Mouse (Mus musculus): ENCODE measurements around the gene Pdgfc. TPM values are rescaled to one million over a fixed set of nuclear protein-coding genes. Genes with fewer than 3 reads are reported as not detected.

The Pdgfc gene
- polyA plus RNA-seq, 1 experiment from 2014 or later, result 2.2 TPM

GRCm38 (mm10) chr3:81039131-81039653, 3.0 kb downstream of the Pdgfc start:
- no peak overlapping the region for H3K4me2 ChIP-seq (replicated peaks; ENCODE audit: low read depth, low read length)
- no peak overlapping the region for H3K4me3 ChIP-seq (ENCODE audit: low read depth, low read length)
- H3K9ac ChIP-seq (replicated peaks; ENCODE audit: low read depth), result no peak overlapping the region
- no peak overlapping the region for H3K27ac ChIP-seq (ENCODE audit: low read length)
- peaks cover 3% of the 10 kb centered on the region; the same call in 1 of the 2 replicates for H3K4me1 ChIP-seq (ENCODE audit: insufficient read depth, low read depth, low read length)
- 33% methylated on average over 2 of the region's 2 CpGs for WGBS
- no peaks in the 10 kb centered on the region for H3K27me3 ChIP-seq (replicated peaks; ENCODE audit: insufficient read depth, low read length)
- peak; percentile 73 for TF ChIP-seq CTCF (IDR thresholded peaks at IDR 0.05)
- no peak for TF ChIP-seq EP300 (IDR thresholded peaks at IDR 0.05)
- H3K36me3 ChIP-seq (ENCODE audit: insufficient read depth, low read length), result no peaks in the 10 kb centered on the region
- ATAC-seq (peak; percentile 19; the same call in 1 of the 2 replicates), DNase-seq (ENCODE audit: low spot score) (peak; percentile 81)
- H3K9me3 ChIP-seq (ENCODE audit: low read length), result no peaks in the 10 kb centered on the region

GRCm38 (mm10) chr3:81044653-81045343, 8.6 kb downstream of the Pdgfc start:
- 40% methylated on average over 2 of the region's 2 CpGs for WGBS
- H3K27ac ChIP-seq (ENCODE audit: low read length), result no peak overlapping the region
- no peak overlapping the region for H3K4me2 ChIP-seq (replicated peaks; ENCODE audit: low read depth, low read length)
- no peaks in the 10 kb centered on the region for H3K9me3 ChIP-seq (ENCODE audit: low read length)
- DNase-seq (ENCODE audit: low spot score), result peak; percentile 22
- H3K4me3 ChIP-seq (ENCODE audit: low read depth, low read length), result no peak overlapping the region
- no peak for ATAC-seq
- H3K36me3 ChIP-seq (ENCODE audit: insufficient read depth, low read length), result no peaks in the 10 kb centered on the region
- peaks cover 4% of the 10 kb centered on the region; the same call in 1 of the 2 replicates for H3K4me1 ChIP-seq (ENCODE audit: insufficient read depth, low read depth, low read length)
- no peak for TF ChIP-seq CTCF (IDR thresholded peaks at IDR 0.05)
- TF ChIP-seq EP300 (IDR thresholded peaks at IDR 0.05), result no peak
- no peaks in the 10 kb centered on the region for H3K27me3 ChIP-seq (replicated peaks; ENCODE audit: insufficient read depth, low read length)
- H3K9ac ChIP-seq (replicated peaks; ENCODE audit: low read depth), result no peak overlapping the region

GRCm38 (mm10) chr3:81045344-81046050, 9.3 kb downstream of the Pdgfc start:
- Histone ChIP-seq H3K9me3 (ENCODE audit: low read length) (no peaks in the 10 kb centered on the region), H3K4me3 (ENCODE audit: low read depth, low read length) (no peak overlapping the region), H3K4me1 (ENCODE audit: insufficient read depth, low read depth, low read length) (peaks cover 4% of the 10 kb centered on the region; the same call in 1 of the 2 replicates), H3K27me3 (replicated peaks; ENCODE audit: insufficient read depth, low read length) (no peaks in the 10 kb centered on the region), H3K36me3 (ENCODE audit: insufficient read depth, low read length) (no peaks in the 10 kb centered on the region), H3K4me2 (replicated peaks; ENCODE audit: low read depth, low read length) (no peak overlapping the region), H3K9ac (replicated peaks; ENCODE audit: low read depth) (no peak overlapping the region), H3K27ac (ENCODE audit: low read length) (no peak overlapping the region)
- ATAC-seq (no peak), DNase-seq (ENCODE audit: low spot score) (no peak)
- TF ChIP-seq EP300 (IDR thresholded peaks at IDR 0.05), result no peak
- no peak for TF ChIP-seq CTCF (IDR thresholded peaks at IDR 0.05)
- 53% methylated on average over 5 of the region's 5 CpGs for WGBS

- Histone ChIP-seq H3K27ac (ENCODE audit: low read length) (no peak overlapping the region), H3K4me2 (replicated peaks; ENCODE audit: low read depth, low read length) (no peak overlapping the region), H3K4me3 (ENCODE audit: low read depth, low read length) (no peak overlapping the region), H3K27me3 (replicated peaks; ENCODE audit: insufficient read depth, low read length) (no peaks in the 10 kb centered on the region), H3K9ac (replicated peaks; ENCODE audit: low read depth) (no peak overlapping the region), H3K36me3 (ENCODE audit: insufficient read depth, low read length) (no peaks in the 10 kb centered on the region), H3K4me1 (ENCODE audit: insufficient read depth, low read depth, low read length) (peaks cover 4% of the 10 kb centered on the region; the same call in 1 of the 2 replicates), H3K9me3 (ENCODE audit: low read length) (no peaks in the 10 kb centered on the region)
- ATAC-seq, result no peak
- DNase-seq (ENCODE audit: low spot score), result no peak
- 33% methylated on average over 10 of the region's 10 CpGs for WGBS
- TF ChIP-seq CTCF (IDR thresholded peaks at IDR 0.05) (no peak), EP300 (IDR thresholded peaks at IDR 0.05) (no peak)
Measured at GRCm38 (mm10) chr3:81046652-81047607, 10.7 kb downstream of the Pdgfc start.

GRCm38 (mm10) chr3:81051522-81051921, 15.3 kb downstream of the Pdgfc start:
- H3K27me3 ChIP-seq (replicated peaks; ENCODE audit: insufficient read depth, low read length), result no peaks in the 10 kb centered on the region
- no peaks in the 10 kb centered on the region for H3K4me1 ChIP-seq (ENCODE audit: insufficient read depth, low read depth, low read length)
- no peaks in the 10 kb centered on the region for H3K36me3 ChIP-seq (ENCODE audit: insufficient read depth, low read length)
- H3K27ac ChIP-seq (ENCODE audit: low read length), result no peak overlapping the region
- H3K9me3 ChIP-seq (ENCODE audit: low read length), result no peaks in the 10 kb centered on the region
- no peak overlapping the region for H3K4me3 ChIP-seq (ENCODE audit: low read depth, low read length)
- peak; percentile 32 for DNase-seq (ENCODE audit: low spot score)
- no peak overlapping the region for H3K4me2 ChIP-seq (replicated peaks; ENCODE audit: low read depth, low read length)
- no peak overlapping the region for H3K9ac ChIP-seq (replicated peaks; ENCODE audit: low read depth)
- no peak; the same call in 1 of the 2 replicates for ATAC-seq
- TF ChIP-seq CTCF (IDR thresholded peaks at IDR 0.05) (no peak), EP300 (IDR thresholded peaks at IDR 0.05) (no peak)

Data from lung, postnatal 0 days (tissue).